Mouse (Mus musculus) right cerebral cortex, adult 18-20 months (tissue): ENCODE measurements around the gene Nrp1.

Experiments used
- DNase-seq: peaks from one replicate; pipeline ENCODE4 v3.0.0; 2022; ENCODE audit warnings: mixed read lengths

Gene Nrp1

GRCm38 (mm10) chr8:128371789-128372188, 13.4 kb downstream of the Nrp1 start:
- DNase-seq = no peak

DNA sequence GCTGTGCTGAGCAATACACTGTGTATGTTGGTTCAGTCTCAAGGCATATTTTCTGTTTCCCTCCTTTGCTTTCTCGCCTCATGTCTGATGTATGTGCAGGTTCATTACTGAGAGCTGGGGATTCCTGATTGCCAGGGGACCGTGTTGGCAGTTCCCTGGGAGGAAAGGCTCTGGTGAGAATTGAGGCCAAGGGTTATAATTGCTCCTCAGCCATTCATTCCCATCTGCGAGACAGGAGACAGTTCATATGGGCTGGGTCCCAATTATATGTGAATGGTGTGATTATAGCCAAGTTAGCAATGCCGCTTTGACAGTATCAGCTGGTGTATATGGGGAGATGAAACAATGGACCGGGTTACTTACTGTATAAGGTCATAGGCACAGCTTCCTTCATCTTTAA, 14.3 kb downstream of the Nrp1 start:
- DNase-seq = no peak

- DNase-seq = no peak
Measured at GRCm38 (mm10) chr8:128373418-128373817, 15.0 kb downstream of the Nrp1 start.

GRCm38 (mm10) chr8:128375291-128375690, 16.9 kb downstream of the Nrp1 start:
- no peak for DNase-seq

DNA sequence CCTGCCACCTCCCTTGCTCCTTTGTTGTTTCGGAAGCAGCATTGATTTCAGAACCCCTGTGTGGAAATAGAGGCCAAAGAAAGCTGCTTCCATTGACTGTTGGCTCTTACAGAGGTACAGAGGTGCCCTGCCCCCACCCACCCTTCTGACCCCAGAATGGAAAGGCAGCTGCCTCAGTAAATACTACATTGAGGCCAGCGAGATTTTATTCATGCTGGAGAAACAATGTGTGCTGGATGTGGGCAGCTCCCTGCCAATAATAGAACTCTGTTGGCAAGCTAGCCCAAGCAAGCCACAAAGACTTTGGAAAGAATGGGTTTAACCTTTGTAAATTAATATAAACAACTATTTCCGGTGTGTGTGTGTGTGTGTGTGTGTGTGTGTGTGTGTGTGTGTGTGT, 24.8 kb downstream of the Nrp1 start:
- no peak for DNase-seq

DNA sequence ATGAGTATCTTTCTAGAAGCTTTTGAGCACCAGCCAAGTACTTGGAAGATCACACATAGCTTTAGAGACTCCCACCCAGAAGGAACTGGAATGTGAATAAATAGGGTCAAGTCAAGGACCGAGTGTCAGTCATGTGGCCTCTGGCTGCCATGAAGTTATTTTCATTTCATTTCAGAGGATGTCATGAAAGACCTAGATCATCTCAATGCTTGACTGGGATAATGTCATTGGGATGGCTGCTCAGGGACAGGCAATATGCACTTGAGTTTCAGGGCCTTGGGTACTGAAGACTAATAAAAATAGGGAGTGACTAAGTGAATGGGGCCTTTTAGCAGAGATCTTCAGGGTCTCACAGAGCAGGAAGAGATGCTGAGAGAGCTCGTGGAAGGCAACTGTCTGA, 26.0 kb downstream of the Nrp1 start:
- DNase-seq = no peak

GRCm38 (mm10) chr8:128384921-128385332, 26.5 kb downstream of the Nrp1 start:
- DNase-seq = no peak

DNA sequence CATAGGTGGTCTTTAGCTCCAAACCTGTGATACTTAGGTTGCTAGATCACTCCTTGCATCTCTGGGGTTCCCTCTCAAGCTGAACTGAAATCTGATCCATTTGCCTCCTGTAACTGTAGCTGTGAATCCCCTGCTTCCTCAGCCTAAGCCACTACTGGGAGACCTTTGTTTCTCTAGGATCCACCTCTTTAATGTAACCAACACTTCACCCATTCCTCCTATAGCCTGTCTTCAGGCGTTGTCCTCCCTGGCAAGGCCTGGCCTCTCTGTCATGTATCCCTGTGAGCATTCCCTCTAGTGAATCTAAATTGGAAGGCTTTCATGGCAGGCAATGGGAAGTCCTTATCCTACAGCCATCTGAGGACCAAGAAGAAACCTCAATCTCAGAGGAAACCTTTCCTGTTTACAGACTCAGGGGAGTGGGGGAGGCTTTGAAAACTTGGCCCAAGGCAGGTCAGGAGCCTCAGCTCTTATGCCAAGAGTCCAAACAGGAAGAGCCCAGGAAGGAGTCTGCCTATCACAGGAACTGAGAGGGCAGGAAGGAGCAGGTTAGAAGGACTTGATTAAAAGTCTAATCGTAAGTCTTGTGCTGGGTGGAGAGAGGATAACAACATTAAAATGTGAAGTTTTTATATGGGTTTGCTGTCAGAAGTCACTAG, 28.7 kb downstream of the Nrp1 start:
- DNase-seq = no peak

DNA sequence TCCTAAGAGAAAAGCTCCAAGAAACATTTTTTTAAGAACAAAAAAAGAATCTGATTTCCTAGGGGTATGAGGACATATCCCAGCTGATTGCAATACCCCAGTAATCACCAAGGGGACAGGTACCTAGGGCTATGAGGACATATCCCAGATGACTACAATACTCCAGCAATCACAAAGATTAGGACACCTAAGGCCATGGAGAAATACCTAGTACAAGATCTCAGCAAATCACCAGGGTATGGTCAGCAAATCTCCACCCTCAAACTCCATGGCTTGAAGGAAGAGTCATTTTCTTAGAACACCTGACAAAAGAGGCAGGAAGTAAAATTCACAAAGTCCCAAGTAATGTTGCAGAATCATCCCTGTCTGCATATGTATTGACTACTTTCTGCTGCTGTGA, 32.4 kb downstream of the Nrp1 start:
- DNase-seq = no peak

- no peak for DNase-seq
Measured at GRCm38 (mm10) chr8:128391182-128391760, 32.9 kb downstream of the Nrp1 start.

- no peak for DNase-seq
Measured at GRCm38 (mm10) chr8:128394671-128395193, 36.3 kb downstream of the Nrp1 start.

GRCm38 (mm10) chr8:128396968-128397367, 38.6 kb downstream of the Nrp1 start:
- no peak for DNase-seq

- no peak for DNase-seq
Measured at GRCm38 (mm10) chr8:128397441-128397840, 39.0 kb downstream of the Nrp1 start.

DNA sequence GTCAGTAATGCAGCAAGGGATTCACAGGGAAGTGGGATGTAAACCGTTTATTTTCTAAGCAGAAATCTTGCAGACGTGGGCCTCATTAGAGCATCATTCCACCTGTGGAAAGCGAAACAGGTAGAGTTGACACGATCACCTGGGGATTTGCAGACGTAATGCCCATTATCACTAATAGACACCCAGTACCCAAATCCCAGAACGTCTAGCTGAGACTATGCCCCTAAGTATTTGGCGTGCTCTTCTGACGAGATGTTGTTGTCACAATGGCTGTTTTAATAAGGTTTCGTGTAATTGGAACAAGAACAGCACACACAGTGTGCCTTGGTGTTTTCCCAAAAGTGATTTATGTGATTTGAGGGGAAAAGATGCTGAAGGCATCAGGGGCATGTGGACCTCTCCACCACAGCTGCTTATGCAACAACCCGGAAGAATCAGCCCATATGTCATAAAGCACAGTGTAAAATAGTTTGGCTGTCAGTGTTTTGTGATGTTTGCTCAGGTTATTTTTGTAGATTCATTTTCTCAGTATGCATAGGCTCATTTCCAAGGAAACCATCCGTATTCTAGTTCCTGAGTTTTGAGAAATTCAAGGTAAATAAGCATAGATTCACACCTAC, 40.2 kb downstream of the Nrp1 start:
- no peak for DNase-seq

DNA sequence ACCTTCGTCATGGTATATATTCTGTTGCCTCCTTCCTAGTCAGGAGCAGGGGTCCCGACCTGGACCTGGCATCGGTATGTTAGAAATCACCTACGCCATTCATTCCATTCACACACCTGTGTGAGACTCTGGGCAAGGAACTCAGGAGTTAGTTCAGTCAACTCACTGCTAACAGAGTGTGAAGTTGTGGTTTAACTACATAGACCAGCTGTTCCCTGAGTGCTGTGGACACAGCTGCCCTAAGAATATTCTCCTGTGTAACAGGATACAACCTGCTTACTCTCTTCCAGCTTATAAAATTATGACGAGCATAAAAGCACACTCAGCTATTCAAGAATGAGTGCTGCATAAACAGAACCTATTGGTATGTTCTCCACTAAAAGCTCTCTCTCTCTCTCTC, 41.9 kb downstream of the Nrp1 start:
- DNase-seq = no peak

DNA sequence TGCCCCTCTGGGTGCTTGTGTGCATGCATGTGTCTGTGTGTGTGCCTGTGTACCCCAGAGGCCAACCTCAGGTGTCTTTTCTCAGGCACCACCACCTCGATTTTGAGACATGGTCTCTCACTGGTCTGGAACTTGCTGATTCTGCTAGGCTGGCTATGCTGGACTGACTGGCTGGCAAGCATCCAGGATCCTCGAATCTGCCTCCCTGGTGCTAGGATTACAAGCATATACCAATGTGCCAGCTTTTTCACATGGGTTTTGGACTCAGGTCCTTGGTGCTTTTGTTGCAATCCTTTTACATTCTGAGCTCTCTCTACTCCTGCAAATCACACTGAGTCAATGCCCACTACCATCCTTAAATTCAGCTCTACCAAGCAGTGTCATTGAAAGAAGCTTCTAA, 46.5 kb downstream of the Nrp1 start:
- DNase-seq = no peak

GRCm38 (mm10) chr8:128413381-128413780, 55.0 kb downstream of the Nrp1 start:
- no peak for DNase-seq

- DNase-seq = peak; percentile 63
Measured at GRCm38 (mm10) chr8:128415730-128416684, 57.6 kb downstream of the Nrp1 start.

- DNase-seq = no peak
Measured at GRCm38 (mm10) chr8:128416896-128417295, 58.5 kb downstream of the Nrp1 start.

- no peak for DNase-seq
Measured at GRCm38 (mm10) chr8:128417956-128418796, 59.8 kb downstream of the Nrp1 start.

- no peak for DNase-seq
Measured at GRCm38 (mm10) chr8:128419984-128420383, 61.6 kb downstream of the Nrp1 start.

DNA sequence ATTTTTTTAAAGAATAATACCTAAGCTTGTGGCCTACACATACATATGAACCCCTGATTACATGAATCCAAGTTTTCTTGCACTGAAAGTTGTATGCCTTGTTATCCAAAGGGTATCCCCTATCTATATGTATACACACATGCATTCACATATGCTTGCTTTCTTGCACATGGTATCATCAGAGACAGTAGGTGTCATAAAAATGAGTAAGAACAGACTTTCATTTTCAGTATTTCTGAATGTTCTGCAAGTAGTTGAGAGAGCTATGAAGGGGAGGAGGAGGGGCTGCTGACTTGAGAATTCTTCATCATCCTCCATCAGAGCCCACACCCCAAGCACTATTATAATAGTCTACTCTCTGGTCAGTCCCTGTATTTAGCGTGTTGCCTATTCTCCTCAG, 62.0 kb downstream of the Nrp1 start:
- no peak for DNase-seq
